Mouse (Mus musculus) neural tube, embryonic 11.5 days (tissue): ENCODE data around the gene Ep300. TPM values are rescaled to one million over a fixed set of nuclear protein-coding genes. Genes with fewer than 3 reads are reported as not detected.

Source experiments
- ATAC-seq: fragments of 200-750 bp; cut with Nextera tagmentation; 2 replicates; pipeline ENCODE4 v1.8.0; 2017; ENCODE audit warnings: moderate number of reproducible peaks, mild to moderate bottlenecking, moderate TSS enrichment, moderate library complexity; ENCODE audit not compliant: insufficient read depth, low FRiP score, low TSS enrichment
- DNase-seq: peaks from one replicate; pipeline ENCODE4 v3.0.0-alpha.2; 2015; ENCODE audit warnings: low spot score
- H3K27ac ChIP-seq: fragments of 300-500 bp; sonication (generic); 2 replicates; pipeline ENCODE4 v1.5.1; 2014; ENCODE audit warnings: low read depth, mild to moderate bottlenecking, low read length
- H3K27me3 ChIP-seq: fragments of 300-500 bp; sonication (generic); 2 replicates; pipeline ENCODE4 v1.6.1; 2014; ENCODE audit warnings: mild to moderate bottlenecking, low read length, mixed read lengths; ENCODE audit not compliant: control insufficient read depth, insufficient read depth
- H3K36me3 ChIP-seq: fragments of 300-500 bp; sonication (generic); 2 replicates; pipeline ENCODE4 v1.6.1; 2014; ENCODE audit warnings: mild to moderate bottlenecking, low read length, moderate library complexity, mixed read lengths; ENCODE audit not compliant: control insufficient read depth, insufficient read depth
- H3K4me1 ChIP-seq: fragments of 300-500 bp; sonication (generic); 2 replicates; pipeline ENCODE4 v1.6.1; 2014; ENCODE audit warnings: low read length, mixed read lengths; ENCODE audit not compliant: control insufficient read depth, insufficient read depth
- H3K4me2 ChIP-seq: fragments of 300-500 bp; sonication (generic); 2 replicates; pipeline ENCODE4 v1.6.1; 2014; ENCODE audit warnings: low read depth, mild to moderate bottlenecking, moderate library complexity
- H3K4me3 ChIP-seq: fragments of 300-500 bp; sonication (generic); 2 replicates; pipeline ENCODE4 v1.5.1; 2014; ENCODE audit warnings: low read depth, low read length
- H3K9ac ChIP-seq: fragments of 300-500 bp; sonication (generic); 2 replicates; pipeline ENCODE4 v1.6.1; 2014; ENCODE audit warnings: mild to moderate bottlenecking, low read length
- H3K9me3 ChIP-seq: fragments of 300-500 bp; sonication (generic); 2 replicates; pipeline ENCODE4 v1.6.1; 2016; ENCODE audit warnings: low read length; ENCODE audit not compliant: control insufficient read depth
- WGBS: fragments of 180-500 bp; shearing (Covaris S2); extraction: QIAGEN DNeasy Blood & Tissue Kit; methylation state at CpG from one replicate; pipeline ENCODE4 v1.1.7; 2014; 5-methylcytosine and 5-hydroxymethylcytosine counted together
- polyA plus RNA-seq: library from polyadenylated mRNA; unstranded; fragments of >200 nt; fragmentation: Nextera tagmentation; extraction: Ambion mirVana; gene quantifications from 2 replicates; pipeline ENCODE4 v1.2.1, GENCODE M21; 2014

Gene Ep300
- polyA plus RNA-seq, 1 experiment from 2014 or later = 29.6 TPM

GRCm38 (mm10) chr15:81555986-81556385 lies 29.2 kb upstream of the Ep300 start:
- Histone ChIP-seq H3K9ac (no peak overlapping the region), H3K36me3 (no peaks in the 10 kb centered on the region), H3K27ac (no peak overlapping the region), H3K4me1 (no peaks in the 10 kb centered on the region), H3K4me2 (no peak overlapping the region), H3K27me3 (no peaks in the 10 kb centered on the region), H3K4me3 (no peak overlapping the region), H3K9me3 (no peaks in the 10 kb centered on the region)
- no peak for DNase-seq
- ATAC-seq = no peak
- 77% methylated on average over 3 of the region's 3 CpGs for WGBS

- DNase-seq (no peak), ATAC-seq (no peak)
- Histone ChIP-seq H3K27ac (no peak overlapping the region), H3K36me3 (no peaks in the 10 kb centered on the region), H3K9ac (no peak overlapping the region), H3K9me3 (no peaks in the 10 kb centered on the region), H3K4me1 (no peaks in the 10 kb centered on the region), H3K4me3 (no peak overlapping the region), H3K27me3 (no peaks in the 10 kb centered on the region), H3K4me2 (no peak overlapping the region)
- WGBS = 56% methylated on average over 3 of the region's 3 CpGs
Measured at GRCm38 (mm10) chr15:81561501-81561900, 23.6 kb upstream of the Ep300 start.

GRCm38 (mm10) chr15:81561996-81562395 lies 23.2 kb upstream of the Ep300 start:
- Histone ChIP-seq H3K4me2 (no peak overlapping the region), H3K27me3 (no peaks in the 10 kb centered on the region), H3K36me3 (no peaks in the 10 kb centered on the region), H3K4me1 (no peaks in the 10 kb centered on the region), H3K9ac (no peak overlapping the region), H3K4me3 (no peak overlapping the region), H3K9me3 (no peaks in the 10 kb centered on the region), H3K27ac (no peak overlapping the region)
- no peak for DNase-seq
- 85% methylated on average over 9 of the region's 9 CpGs for WGBS
- no peak for ATAC-seq

DNA sequence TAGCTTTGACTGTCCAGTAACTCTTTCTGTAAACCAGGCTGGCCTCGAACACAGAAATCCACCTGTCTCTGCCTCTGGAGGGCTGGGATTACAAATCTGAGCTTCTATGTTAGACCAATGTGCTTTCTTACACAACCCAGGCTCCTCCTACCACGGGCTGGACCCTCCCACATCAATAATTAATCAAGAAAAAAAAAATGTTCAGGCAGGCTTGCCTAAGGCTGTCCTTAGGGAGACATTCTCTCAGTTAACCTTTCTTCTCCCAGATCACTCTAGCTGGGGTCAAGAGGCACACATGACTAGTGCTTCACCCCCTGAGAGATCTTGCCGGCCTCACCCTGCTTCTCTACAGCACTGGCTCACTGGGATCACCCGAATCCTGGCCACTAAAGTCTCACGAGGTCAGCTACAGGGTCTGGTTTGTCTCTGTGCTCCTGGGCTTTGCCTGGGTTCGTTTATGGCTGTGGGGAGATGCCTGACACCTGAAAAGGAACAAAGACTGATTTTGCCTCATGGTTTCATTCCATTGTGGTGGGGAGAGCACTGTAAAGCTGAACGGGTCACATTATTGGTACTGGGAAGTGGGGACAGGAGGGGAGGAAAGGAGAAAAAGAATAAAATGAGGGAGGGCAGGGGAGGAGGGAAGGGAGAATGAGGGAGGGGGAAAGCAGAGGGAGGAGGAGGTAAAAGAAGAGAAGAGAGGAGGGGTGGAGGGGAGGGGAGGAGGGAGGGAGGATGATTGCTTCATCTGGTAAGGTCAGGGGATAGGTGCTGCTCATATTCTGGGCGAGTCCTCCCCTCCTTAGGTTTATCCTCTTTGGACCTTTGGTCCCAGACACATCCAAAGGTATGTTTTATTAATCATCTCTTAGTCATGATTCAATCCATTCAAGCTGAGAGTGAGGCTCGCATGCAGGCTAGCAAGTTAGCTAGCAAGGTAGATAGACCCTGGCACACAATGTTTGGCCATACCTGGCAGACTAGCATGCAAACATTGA lies 22.4 kb upstream of the Ep300 start:
- no peaks in the 10 kb centered on the region for H3K27me3 ChIP-seq
- no peak overlapping the region for H3K4me2 ChIP-seq
- no peaks in the 10 kb centered on the region for H3K4me1 ChIP-seq
- H3K9ac ChIP-seq = no peak overlapping the region
- 34% methylated on average over 9 of the region's 9 CpGs for WGBS
- H3K36me3 ChIP-seq = no peaks in the 10 kb centered on the region
- H3K27ac ChIP-seq = 0 out of 2 replicates have a peak overlapping the region, but pooled peaks have one; percentile 49
- ATAC-seq (no peak), DNase-seq (peak; percentile 41)
- H3K9me3 ChIP-seq = no peaks in the 10 kb centered on the region
- H3K4me3 ChIP-seq = no peak overlapping the region

DNA sequence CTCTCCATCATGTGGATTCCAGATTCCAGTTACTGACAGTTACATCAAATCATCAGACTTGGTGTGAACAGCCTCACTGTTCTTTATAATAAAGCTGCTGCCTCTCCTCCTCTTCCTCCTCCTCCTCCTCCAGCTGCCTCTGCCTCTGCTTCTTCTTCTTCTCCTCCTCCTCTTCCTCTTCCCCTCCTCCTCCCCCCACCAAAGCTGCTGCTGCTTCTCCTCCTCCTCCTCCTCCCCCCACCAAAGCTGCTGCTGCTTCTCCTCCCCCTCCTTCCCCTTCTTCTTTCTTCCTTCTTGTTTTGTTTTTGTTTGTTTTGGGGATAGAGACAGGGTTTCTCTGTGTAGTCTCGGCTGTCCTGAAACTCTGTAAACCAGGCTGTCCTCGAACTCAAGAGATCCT lies 17.1 kb upstream of the Ep300 start:
- no peak overlapping the region for H3K4me2 ChIP-seq
- DNase-seq (no peak), ATAC-seq (no peak)
- H3K36me3 ChIP-seq = no peaks in the 10 kb centered on the region
- no peak overlapping the region for H3K4me3 ChIP-seq
- WGBS = 30% methylated on average over 2 of the region's 2 CpGs
- no peak overlapping the region for H3K9ac ChIP-seq
- H3K9me3 ChIP-seq = no peaks in the 10 kb centered on the region
- H3K4me1 ChIP-seq = no peaks in the 10 kb centered on the region
- H3K27me3 ChIP-seq = no peaks in the 10 kb centered on the region
- H3K27ac ChIP-seq = no peak overlapping the region

DNA sequence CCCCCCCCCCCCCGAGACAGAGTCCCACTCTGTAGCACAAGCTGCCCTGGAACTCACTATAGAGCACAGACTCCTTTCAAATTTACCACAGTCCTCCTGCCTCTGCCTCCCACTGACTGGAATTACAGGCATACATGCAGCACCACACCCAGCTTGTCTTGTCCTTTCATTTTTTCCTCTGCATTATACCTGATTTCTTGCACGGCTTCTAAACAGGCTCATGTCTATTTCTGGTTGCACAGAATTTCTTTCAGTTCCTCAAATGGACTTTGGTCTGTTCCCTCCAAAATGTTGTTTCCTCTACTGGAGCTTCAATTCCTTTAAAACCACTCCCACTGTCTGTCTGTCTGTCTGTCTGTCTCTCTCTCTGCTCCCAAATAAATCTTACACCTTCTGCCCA lies 16.6 kb upstream of the Ep300 start:
- H3K27me3 ChIP-seq = no peaks in the 10 kb centered on the region
- no peaks in the 10 kb centered on the region for H3K4me1 ChIP-seq
- H3K9ac ChIP-seq = no peak overlapping the region
- H3K4me2 ChIP-seq = no peak overlapping the region
- ATAC-seq = no peak
- no peak overlapping the region for H3K27ac ChIP-seq
- no peaks in the 10 kb centered on the region for H3K9me3 ChIP-seq
- no peak for DNase-seq
- WGBS = 51% methylated on average over 2 of the region's 2 CpGs
- no peaks in the 10 kb centered on the region for H3K36me3 ChIP-seq
- no peak overlapping the region for H3K4me3 ChIP-seq

DNA sequence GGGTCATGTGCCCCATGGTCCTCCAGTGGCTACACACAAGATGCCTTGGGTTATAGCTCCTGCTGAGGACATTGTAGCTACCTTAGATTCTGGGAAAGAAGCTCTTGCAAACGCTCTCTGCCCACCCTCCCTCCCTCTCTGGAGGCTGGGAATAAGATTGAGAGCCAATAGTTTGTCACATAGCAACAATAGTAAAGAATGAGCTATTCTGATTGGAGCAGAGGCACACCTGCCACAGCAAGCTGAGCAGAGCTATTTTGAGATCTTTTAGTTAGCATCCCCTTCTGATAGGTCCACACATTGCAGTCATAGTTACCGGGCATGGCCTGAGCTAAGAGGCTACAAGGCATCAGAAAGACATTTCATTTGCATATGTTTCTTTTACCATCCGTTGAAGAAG lies 8.2 kb upstream of the Ep300 start:
- H3K36me3 ChIP-seq = no peaks in the 10 kb centered on the region
- H3K4me2 ChIP-seq = no peak overlapping the region
- no peak overlapping the region for H3K27ac ChIP-seq
- H3K9me3 ChIP-seq = no peaks in the 10 kb centered on the region
- 20% methylated on average over 3 of the region's 3 CpGs for WGBS
- no peak overlapping the region for H3K9ac ChIP-seq
- no peaks in the 10 kb centered on the region for H3K27me3 ChIP-seq
- no peak for ATAC-seq
- no peak overlapping the region for H3K4me3 ChIP-seq
- no peaks in the 10 kb centered on the region for H3K4me1 ChIP-seq
- no peak for DNase-seq

DNA sequence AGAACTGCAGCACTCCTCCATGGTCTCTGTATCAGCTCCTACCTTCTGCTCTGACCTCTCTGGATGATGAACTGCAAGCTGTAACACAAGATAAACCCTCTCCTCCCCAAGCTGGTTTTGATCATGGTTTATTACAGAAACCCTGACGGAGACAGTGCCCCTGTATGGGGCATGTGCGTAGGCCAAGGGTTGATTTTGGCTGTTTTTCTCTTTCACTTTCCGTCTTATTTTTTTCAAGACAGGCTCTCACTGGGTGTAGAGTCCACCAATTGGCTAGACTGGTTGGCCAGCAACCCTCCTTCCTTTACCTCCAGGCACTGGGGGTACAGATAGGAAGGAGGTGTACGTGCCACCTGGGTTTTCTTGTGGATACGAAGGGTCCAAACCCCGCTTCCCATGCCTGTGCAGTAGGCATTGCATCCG lies 7.4 kb upstream of the Ep300 start:
- DNase-seq (no peak), ATAC-seq (no peak)
- H3K4me1 ChIP-seq = no peaks in the 10 kb centered on the region
- 89% methylated on average over 7 of the region's 7 CpGs for WGBS
- no peaks in the 10 kb centered on the region for H3K36me3 ChIP-seq
- no peak overlapping the region for H3K27ac ChIP-seq
- no peak overlapping the region for H3K9ac ChIP-seq
- no peak overlapping the region for H3K4me2 ChIP-seq
- no peaks in the 10 kb centered on the region for H3K9me3 ChIP-seq
- no peak overlapping the region for H3K4me3 ChIP-seq
- H3K27me3 ChIP-seq = no peaks in the 10 kb centered on the region

DNA sequence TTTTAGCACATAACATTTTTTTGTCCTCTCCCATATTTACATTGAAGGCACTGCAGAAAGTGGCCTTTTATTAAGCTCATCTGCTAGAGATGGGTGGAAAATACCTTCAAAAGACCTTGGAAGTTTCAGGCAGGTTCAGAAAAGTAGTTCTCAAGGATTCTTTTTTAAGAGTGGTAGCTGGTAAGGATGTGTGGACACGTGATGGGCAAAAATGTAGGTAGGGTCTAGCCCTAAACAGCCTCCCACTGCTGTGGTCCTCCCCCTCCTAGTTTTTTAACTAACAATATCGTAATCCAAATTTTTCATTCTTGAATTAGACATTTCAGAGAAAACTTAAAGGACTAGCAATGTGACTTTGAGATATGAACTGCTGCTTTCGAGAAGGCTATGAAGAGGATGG lies 685 bp upstream of the Ep300 start:
- no peaks in the 10 kb centered on the region for H3K27me3 ChIP-seq
- no peak for ATAC-seq
- peak overlapping the region; percentile 3; the same call in 1 of the 2 replicates for H3K27ac ChIP-seq
- DNase-seq = no peak
- H3K4me2 ChIP-seq = peak overlapping the region; percentile 42
- WGBS = 25% methylated on average over 3 of the region's 3 CpGs
- peak overlapping the region; percentile 99 for H3K4me3 ChIP-seq
- H3K36me3 ChIP-seq = no peaks in the 10 kb centered on the region
- peak overlapping the region; percentile 100 for H3K9ac ChIP-seq
- H3K4me1 ChIP-seq = peaks cover 3% of the 10 kb centered on the region; the same call in 1 of the 2 replicates
- H3K9me3 ChIP-seq = no peaks in the 10 kb centered on the region
